Mouse (Mus musculus): ENCODE measurements around the gene Atp2b2. TPM values are rescaled to one million over a fixed set of nuclear protein-coding genes. Genes with fewer than 3 reads are reported as not detected.
"Not testable (repeated sequence)": the region's sequence is repeated elsewhere in the genome, so short reads cannot be mapped to it uniquely, and the experiment has no call there.

Atp2b2 gene
- total RNA-seq, 2 experiments from 2014 or later = 0.15 TPM; not detected in 1

DNA sequence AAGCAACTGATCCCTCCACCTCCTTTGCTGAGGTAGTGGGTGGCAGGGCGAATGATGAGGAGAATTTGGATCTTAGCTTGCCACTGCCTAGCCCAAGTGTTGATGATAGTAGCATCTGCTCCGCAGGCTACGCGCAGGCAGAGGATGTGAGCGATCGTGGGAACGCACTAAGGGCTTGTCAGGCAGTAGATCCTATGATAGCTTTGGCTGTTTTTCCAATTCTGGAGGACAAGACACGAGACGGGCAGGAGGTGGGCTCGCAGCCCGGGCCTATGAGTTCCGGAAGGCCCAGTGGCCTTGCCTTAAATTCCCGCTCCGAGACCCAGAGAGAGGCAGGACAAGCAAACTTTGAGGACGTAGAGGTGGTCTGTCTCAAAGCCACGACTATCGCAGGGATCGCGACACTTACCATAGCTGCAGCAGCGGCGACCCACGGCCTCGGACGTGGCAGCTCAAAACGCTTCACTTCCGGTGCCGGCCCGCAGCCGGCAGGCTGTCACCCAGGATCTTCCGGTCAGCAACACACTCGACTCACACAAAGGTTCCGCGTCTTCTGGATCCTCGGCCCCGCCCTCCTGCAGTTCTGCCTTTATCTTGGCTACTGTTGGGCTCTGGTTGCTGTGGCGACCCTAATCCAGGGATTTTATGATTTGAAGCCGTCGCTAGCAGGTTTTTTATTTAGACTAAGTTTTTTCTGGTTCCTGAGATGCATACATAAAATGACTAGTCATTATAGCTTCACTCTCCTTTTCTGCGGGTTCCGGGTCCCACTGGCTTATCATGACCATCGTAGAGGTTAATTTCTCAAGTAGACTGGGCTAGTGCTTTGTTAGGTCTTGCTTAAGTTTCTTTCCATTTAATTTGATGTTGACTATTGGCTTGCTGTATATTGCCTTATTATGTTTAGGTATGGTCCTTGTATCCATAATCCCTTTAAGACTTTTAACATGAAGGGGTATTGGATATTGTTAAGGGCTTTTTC, 301.9 kb downstream of the Atp2b2 start, which contains the start of gene Sec13:
TSS of gene Sec13 (minus strand) at position 508 of the 982 bp plus-strand sequence.
- peak; percentile 98 for ATAC-seq (replicated peaks; ENCODE audit: poor library complexity, severe bottlenecking)

DNA sequence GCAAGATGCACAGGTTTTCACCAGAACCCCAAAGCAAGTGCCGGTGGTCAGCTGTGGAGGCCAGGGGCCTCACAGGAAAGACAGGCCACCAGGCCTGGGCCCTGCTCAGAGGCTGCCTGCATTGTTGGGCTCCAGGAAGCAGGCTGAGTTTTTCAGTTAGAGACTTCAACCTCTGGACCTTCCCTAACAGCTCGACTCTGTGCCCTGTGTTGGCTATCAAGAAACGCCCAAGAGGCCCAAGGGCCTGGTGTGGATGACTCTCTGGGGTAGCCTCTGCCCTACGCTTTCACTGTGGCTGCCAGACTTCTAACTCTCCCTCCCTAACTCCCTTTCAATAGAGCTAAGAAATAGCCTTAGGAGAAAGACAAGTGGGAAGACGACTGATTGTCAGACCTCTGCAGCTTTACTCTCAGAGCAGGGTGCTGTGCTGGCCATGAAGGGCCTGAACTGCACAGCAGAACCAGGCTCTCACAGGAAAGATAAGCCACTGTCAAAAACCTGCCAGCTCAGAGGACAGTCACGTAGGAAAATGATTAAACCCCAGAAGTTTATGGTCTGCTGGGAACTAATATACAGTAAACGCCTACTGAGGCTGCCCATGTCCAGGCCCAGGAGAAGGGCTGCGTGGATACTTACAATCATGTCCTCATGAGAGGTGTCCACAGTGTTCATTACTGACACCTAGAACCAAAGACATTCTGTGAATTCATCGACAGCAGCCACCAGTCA, 304.9 kb downstream of the Atp2b2 start:
- no peak for ATAC-seq (replicated peaks; ENCODE audit: poor library complexity, severe bottlenecking)

GRCm38 (mm10) chr6:113731296-113731695, 311.1 kb downstream of the Atp2b2 start:
- no peak for ATAC-seq (replicated peaks; ENCODE audit: poor library complexity, severe bottlenecking)

GRCm38 (mm10) chr6:113728181-113728580, 314.2 kb downstream of the Atp2b2 start:
- no peak for ATAC-seq (replicated peaks; ENCODE audit: poor library complexity, severe bottlenecking)

DNA sequence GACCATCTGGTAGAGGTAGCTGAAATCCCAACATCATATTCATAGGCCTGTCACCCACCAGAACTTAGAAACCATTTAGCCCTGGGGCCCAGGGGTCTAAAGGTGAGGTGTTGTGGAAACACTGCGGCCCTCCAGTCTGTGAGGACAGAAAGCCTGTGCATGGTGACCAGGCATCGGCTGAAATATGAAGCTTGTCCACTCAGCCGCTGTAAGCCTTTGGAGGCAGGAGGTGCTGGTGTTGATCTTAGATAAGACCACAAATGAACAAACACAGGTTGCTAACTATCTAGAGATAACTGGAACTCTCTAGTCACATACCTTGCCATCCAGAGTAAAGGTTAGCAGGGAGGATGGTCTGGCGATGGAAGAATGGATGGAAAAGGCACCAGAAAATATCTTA, 321.4 kb downstream of the Atp2b2 start:
- ATAC-seq (replicated peaks; ENCODE audit: poor library complexity, severe bottlenecking) = no peak

DNA sequence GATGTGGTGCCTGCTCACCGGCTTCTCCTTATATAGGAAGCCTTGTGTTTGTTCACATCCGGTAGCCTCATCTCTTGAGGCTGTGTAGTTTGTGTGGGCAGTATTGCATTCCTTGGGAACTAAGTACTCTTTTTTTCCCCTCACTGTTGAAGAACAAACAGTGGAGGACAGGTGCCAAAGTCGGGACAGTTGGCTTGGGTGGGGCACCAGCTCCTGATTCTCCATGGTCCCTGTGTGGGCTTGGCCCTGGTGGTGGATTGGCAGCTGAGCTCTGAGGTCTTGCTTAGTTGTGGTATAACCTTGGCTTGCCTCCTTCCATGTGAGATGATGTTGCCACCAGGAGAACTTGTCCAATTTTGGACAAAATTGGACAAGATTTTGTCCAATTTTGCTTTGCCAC, 322.5 kb downstream of the Atp2b2 start, which contains the start of gene Ghrl:
TSS of gene Ghrl (minus strand) at position 3 of the 400 bp plus-strand sequence.
- no peak for ATAC-seq (replicated peaks; ENCODE audit: poor library complexity, severe bottlenecking)

GRCm38 (mm10) chr6:113717541-113717940, 324.9 kb downstream of the Atp2b2 start:
- no peak for ATAC-seq (replicated peaks; ENCODE audit: poor library complexity, severe bottlenecking)

DNA sequence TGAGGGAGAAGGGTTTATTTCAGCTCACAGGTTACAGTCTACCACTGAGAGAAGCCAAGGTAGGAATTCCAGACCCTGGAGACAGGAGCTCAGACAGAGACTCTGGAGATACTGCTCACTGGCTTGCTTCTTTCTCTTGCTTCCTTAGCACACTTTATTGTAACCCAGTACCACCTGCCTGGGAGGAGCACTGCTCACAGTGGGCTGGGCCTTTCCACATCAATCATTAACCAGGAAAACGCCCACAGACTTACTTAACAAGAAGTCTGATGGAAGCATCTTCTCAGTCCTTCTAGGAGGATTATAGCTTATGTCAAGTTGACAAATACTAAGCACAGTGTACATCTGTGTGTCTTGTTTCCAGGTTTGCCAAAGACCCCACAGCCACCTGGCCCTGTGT, 327.6 kb downstream of the Atp2b2 start:
- ATAC-seq (replicated peaks; ENCODE audit: poor library complexity, severe bottlenecking) = 0 out of 2 replicates have a peak, but pooled peaks have one; percentile 4

DNA sequence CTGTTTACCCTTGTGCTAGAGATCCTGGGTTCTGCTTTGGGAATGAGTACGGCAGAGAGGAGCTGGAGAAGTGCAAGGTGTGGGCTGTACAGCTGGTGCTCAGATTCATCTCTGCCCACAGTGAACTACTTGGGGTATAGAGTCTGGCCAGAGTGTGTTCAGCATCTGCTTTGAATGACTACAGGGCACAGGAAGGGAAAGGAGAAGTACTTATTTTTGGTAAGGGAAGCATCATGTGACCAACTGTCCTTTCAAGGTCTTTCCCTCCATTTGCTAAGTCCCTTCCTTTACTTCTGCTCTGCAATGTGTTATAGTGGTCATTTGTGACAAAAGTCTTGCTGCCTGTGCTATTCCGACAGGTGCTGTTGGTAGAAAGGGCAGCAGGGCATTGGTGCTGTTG, 328.1 kb downstream of the Atp2b2 start:
- peak; percentile 86 for ATAC-seq (replicated peaks; ENCODE audit: poor library complexity, severe bottlenecking)

GRCm38 (mm10) chr6:113713389-113713788, 329.0 kb downstream of the Atp2b2 start:
- not testable (repeated sequence) for ATAC-seq (replicated peaks; ENCODE audit: poor library complexity, severe bottlenecking)

DNA sequence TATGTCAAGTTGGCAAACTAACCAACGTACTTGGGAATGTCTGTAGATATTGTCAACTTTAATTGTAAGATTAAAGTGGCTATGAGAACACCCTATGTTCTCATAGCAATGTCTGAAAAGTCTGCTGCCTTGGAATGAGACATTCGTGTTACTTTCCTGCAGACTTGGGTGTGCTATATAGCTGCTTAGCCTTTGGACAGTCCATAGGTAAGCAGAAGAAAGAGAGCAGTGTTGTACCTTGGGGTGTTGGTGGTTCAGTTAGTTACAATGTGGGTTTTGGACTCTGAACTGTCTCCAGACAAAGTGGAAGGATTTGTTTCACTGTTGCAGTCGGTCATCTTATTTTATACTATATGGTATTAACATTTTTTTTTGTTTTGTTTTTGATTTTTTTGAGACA, 329.7 kb downstream of the Atp2b2 start:
- no peak for ATAC-seq (replicated peaks; ENCODE audit: poor library complexity, severe bottlenecking)

DNA sequence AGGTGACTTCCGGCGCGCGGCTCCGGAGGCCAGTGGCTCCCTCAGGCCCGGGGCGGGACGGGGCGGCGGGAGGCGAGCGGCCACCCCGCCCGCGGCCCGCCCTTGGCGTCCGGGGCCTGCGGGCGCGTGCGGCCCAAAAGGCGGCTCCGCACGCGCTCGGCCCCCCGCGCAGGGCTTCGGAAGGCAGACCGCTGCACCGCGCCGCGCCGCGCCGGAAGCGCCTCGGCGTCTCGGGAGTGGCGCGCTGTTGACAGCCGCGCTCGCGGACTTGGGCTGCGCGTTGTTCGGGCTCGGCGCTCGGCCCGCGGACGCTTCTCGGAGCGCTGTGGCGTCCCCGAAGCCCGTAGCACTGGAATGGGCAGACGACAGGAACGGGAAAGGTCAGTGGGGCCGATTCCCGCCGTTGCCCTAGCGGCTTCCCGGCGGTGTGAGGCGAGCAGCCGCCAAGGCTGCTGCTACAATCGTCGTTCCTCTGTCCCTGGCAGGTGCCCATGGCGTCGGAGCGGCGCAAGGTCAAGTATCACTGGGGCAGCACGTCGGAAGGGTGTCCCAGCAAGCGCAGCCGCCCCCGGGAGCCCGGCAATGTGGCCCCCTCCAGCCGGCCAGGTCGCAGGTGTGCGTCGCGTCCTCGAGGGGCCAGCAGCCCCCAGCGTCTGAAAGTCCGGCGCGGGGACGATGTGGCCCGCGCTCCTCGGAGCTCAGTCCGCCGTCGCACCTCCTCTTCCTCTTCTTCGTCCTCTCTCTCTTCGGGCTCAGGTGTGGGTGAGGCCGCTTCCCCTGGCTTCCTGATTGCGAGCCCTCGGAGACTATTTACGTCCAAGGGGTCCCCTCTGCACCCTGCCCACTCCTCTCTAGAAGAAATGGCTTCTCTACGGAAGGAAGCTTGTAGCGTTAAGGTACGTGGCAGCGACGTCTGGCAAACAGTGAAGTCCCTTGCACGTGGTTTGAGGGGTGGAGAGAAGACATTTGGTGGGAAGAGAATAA, 344.9 kb downstream of the Atp2b2 start:
- ATAC-seq (replicated peaks; ENCODE audit: poor library complexity, severe bottlenecking) = peak; percentile 8

DNA sequence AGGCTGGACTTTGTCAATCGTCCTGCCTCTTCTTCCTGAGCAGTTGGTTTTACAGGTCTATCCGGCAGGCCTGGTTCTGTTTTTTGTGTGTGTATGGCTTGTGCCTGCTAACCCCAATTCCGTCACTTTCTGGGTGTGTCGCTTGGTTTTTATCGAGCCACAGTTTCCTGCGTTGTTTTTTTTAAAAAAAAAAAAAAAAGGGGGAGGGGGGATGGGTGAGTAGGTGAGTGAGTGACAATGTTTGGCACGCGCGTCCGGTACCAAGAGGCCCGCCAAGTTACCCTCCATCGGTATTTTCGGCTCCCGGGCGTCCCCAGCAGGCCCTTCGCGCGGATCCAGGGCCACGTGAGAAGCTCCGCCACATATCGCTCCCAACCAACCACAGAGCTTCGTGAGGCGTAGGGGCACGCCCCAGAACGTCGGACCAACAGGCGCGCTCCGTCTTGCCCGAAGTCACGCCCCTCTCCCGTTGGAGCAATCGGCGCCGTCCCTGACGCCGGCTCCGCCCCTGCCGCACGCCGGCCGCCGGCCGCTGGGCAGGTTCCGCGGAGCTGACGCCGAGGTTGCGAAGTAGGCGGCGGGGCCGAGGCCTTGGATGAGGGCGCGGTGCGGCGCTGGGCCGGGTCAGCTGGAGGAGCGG, 345.7 kb downstream of the Atp2b2 start, which contains the start of gene Tatdn2:
TSS of gene Tatdn2 (plus strand) at position 469 of the 640 bp plus-strand sequence.
- ATAC-seq (replicated peaks; ENCODE audit: poor library complexity, severe bottlenecking) = peak; percentile 83

DNA sequence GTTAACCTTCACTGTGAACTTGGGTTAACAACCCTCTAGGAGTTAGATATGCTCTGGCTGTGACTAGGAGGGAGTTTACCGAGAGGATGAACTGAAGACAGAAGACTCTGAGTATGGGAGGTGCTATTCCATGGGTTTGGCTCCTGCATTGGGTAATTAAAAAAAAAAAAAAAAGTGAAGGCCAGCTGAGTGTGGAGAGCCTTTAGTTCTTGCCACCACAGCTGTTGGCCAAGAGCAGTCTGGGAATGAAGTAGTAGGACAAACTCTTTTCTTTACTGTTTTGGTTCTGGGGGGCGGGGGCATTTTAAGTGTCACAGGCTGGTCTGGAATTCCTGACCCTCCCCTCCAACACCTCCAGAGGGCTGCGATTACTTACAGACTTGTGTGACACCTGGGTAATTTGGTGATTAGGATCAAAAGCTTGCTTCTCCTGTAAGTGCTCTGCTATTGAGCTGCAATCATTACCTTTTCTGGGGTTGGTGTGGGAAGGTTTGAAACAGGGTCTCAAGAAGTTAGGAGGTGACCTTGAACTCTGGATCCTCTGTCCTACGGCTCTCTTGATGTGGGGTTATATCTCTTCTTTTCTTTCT, 346.6 kb downstream of the Atp2b2 start:
- no peak for ATAC-seq (replicated peaks; ENCODE audit: poor library complexity, severe bottlenecking)

DNA sequence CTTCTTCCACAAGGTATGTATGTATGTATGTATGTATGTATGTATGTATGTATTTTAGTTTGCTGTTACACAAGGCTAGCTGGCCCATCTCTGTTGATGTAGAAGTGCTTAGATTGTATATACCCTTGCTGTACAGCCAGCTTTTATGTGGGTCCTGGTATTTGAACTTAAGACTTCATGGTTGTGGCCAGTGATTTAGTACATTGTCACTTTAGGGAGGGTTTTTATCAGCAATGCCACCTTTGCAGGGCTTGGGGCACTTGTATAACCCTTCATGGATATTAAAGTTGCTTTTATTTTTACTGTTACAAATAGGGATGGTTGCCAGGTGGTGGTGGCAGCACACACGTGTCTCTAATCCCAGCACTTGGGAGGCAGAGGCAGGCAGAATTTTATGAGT, 347.2 kb downstream of the Atp2b2 start:
- no peak for ATAC-seq (replicated peaks; ENCODE audit: poor library complexity, severe bottlenecking)

All from granulocyte monocyte progenitor cell, adult 5-6 weeks (primary cell).